Mouse (Mus musculus): ENCODE results near the gene Snapc2.

Gene Snapc2

GRCm38 (mm10) chr8:4265160-4265914 lies 12.5 kb downstream of the Snapc2 start:
- DNase-seq (ENCODE audit: low read depth, low spot score) = no peak

- DNase-seq (ENCODE audit: low read depth, low spot score) = no peak
Measured at GRCm38 (mm10) chr8:4267627-4268026, 14.7 kb downstream of the Snapc2 start.

GRCm38 (mm10) chr8:4269609-4270008 lies 16.7 kb downstream of the Snapc2 start:
- no peak for DNase-seq (ENCODE audit: low read depth, low spot score)

GRCm38 (mm10) chr8:4275275-4276110 lies 22.6 kb downstream of the Snapc2 start, which contains the start of gene Timm44:
TSS of gene Timm44 (minus strand) at chr8:4275913.
- peak; percentile 97 for DNase-seq (ENCODE audit: low read depth, low spot score)

- DNase-seq (ENCODE audit: low read depth, low spot score) = no peak
Measured at GRCm38 (mm10) chr8:4276111-4276465, 23.2 kb downstream of the Snapc2 start.

- DNase-seq (ENCODE audit: low read depth, low spot score) = no peak
Measured at GRCm38 (mm10) chr8:4292738-4293137, 39.9 kb downstream of the Snapc2 start.

GRCm38 (mm10) chr8:4297822-4298221 lies 44.9 kb downstream of the Snapc2 start:
- no peak for DNase-seq (ENCODE audit: low read depth, low spot score)

GRCm38 (mm10) chr8:4304124-4304547 lies 51.3 kb downstream of the Snapc2 start:
- no peak for DNase-seq (ENCODE audit: low read depth, low spot score)

All from embryo, embryonic 11.5 days (tissue).